Mouse (Mus musculus) CH12.LX (cell line): Measurements from ENCODE around the gene Adgrl3. TPM values are rescaled to one million over a fixed set of nuclear protein-coding genes. Genes with fewer than 3 reads are reported as not detected.

Experiments used
- DNase-seq: peaks from one replicate; pipeline ENCODE4 v3.0.0-alpha.2; 2013; ENCODE audit errors: extremely low read depth
- H3K27ac ChIP-seq: 2 replicates; pipeline ENCODE4 v1.5.1; 2012; ENCODE audit warnings: low read depth, mild to moderate bottlenecking, control low read depth, moderate library complexity; ENCODE audit not compliant: insufficient read depth
- H3K27me3 ChIP-seq: replicated peaks from 2 replicates; pipeline ENCODE3; 2012; ENCODE audit warnings: inconsistent platforms
- H3K36me3 ChIP-seq, 2 experiments: replicated peaks in 1 of 2; 2 replicates each; pipeline versions ENCODE3 to v1.6.1; 2012; ENCODE audit warnings: inconsistent platforms in 1 of 2, low read length in 1 of 2, mild to moderate bottlenecking in 1 of 2, mixed read lengths in 1 of 2, moderate library complexity in 1 of 2; ENCODE audit not compliant: control insufficient read depth in 1 of 2, insufficient read depth in 1 of 2
- H3K4me1 ChIP-seq, 2 experiments: 2 replicates each; pipeline ENCODE4 v1.6.1; 2012; ENCODE audit warnings: inconsistent platforms in 1 of 2, moderate library complexity in 1 of 2; ENCODE audit not compliant: insufficient read depth in 2 of 2, control insufficient read depth in 1 of 2
- H3K4me2 ChIP-seq: 2 replicates; pipeline ENCODE4 v1.6.1; 2012; ENCODE audit warnings: low read depth, mild to moderate bottlenecking, control low read depth; ENCODE audit not compliant: poor library complexity, insufficient read depth, severe bottlenecking
- H3K4me3 ChIP-seq, 3 experiments: fragments of 150-350 bp in 1 of 3; sonication (generic) in 1 of 3; replicated peaks in 1 of 3; 2 replicates each; pipeline versions ENCODE3 to v1.5.1; 2011 to 2012; ENCODE audit warnings: low read depth in 2 of 3, low read length in 2 of 3, mild to moderate bottlenecking in 2 of 3, moderate library complexity in 2 of 3, control low read depth in 1 of 3, improper control_type of control experiment in 1 of 3, inconsistent platforms in 1 of 3, mixed read lengths in 1 of 3; ENCODE audit not compliant: poor library complexity in 1 of 3
- H3K79me2 ChIP-seq: replicated peaks from 2 replicates; pipeline ENCODE4 v1.6.1; 2012; ENCODE audit warnings: mild to moderate bottlenecking, moderate library complexity; ENCODE audit not compliant: control insufficient read depth, poor library complexity, insufficient read depth, severe bottlenecking; ENCODE audit errors: extremely low read depth
- H3K9ac ChIP-seq: 2 replicates; pipeline ENCODE4 v1.6.1; 2012; ENCODE audit warnings: low read depth, mild to moderate bottlenecking, control low read depth, moderate library complexity; ENCODE audit not compliant: insufficient read depth
- H3K9me3 ChIP-seq: replicated peaks from 2 replicates; pipeline ENCODE3; 2012; ENCODE audit warnings: low read length, inconsistent platforms, mixed read lengths
- BHLHE40 ChIP-seq: IDR thresholded peaks from 2 replicates; pipeline ENCODE4 v1.6.1; 2011; ENCODE audit warnings: mild to moderate bottlenecking, low read depth, low read length, improper control_type of control experiment
- CHD1 ChIP-seq: IDR thresholded peaks from 2 replicates; pipeline ENCODE4 v1.6.1; 2012; ENCODE audit warnings: low read depth, low read length, improper control_type of control experiment, inconsistent platforms
- CHD2 ChIP-seq: IDR thresholded peaks from 2 replicates; pipeline ENCODE4 v1.6.1; 2011; ENCODE audit warnings: low read length, improper control_type of control experiment
- CTCF ChIP-seq, 2 experiments: IDR thresholded peaks in 1 of 2; conservative IDR thresholded peaks in 1 of 2; 2 replicates each; pipeline ENCODE4 v1.5.1; 2011 to 2012; ENCODE audit warnings: low read depth in 2 of 2, low read length in 2 of 2, improper control_type of control experiment in 1 of 2, inconsistent platforms in 1 of 2, mild to moderate bottlenecking in 1 of 2, moderate library complexity in 1 of 2
- E2F4 ChIP-seq: IDR thresholded peaks from 2 replicates; pipeline ENCODE4 v1.6.1; 2011; ENCODE audit warnings: low read depth, low read length, improper control_type of control experiment; ENCODE audit not compliant: insufficient replicate concordance
- ELF1 ChIP-seq: IDR thresholded peaks from 2 replicates; pipeline ENCODE4 v1.6.1; 2014; ENCODE audit warnings: low read depth, mild to moderate bottlenecking, inconsistent platforms, low read length, improper control_type of control experiment
- EP300 ChIP-seq: IDR thresholded peaks from 2 replicates; pipeline ENCODE4 v1.6.1; 2011; ENCODE audit warnings: low read length, improper control_type of control experiment
- ETS1 ChIP-seq: conservative IDR thresholded peaks from 2 replicates; pipeline ENCODE4 v1.6.1; 2012; ENCODE audit warnings: low read depth, mild to moderate bottlenecking, inconsistent platforms, low read length, improper control_type of control experiment, moderate library complexity
- GABPA ChIP-seq: IDR thresholded peaks from 2 replicates; pipeline ENCODE4 v1.6.1; 2012; ENCODE audit warnings: low read depth, low read length, improper control_type of control experiment, inconsistent platforms; ENCODE audit not compliant: insufficient replicate concordance
- HCFC1 ChIP-seq: IDR thresholded peaks from 2 replicates; pipeline ENCODE4 v1.6.1; 2012; ENCODE audit warnings: low read depth, mild to moderate bottlenecking, inconsistent platforms, low read length, improper control_type of control experiment
- IRF4 ChIP-seq: IDR thresholded peaks from 2 replicates; pipeline ENCODE4 v1.6.1; 2014; ENCODE audit warnings: low read depth, mild to moderate bottlenecking, inconsistent platforms, low read length, improper control_type of control experiment
- JUN ChIP-seq: IDR thresholded peaks from 2 replicates; pipeline ENCODE4 v1.6.1; 2011; ENCODE audit warnings: low read depth, mild to moderate bottlenecking, low read length, improper control_type of control experiment, moderate library complexity; ENCODE audit not compliant: insufficient read depth
- JUND ChIP-seq: conservative IDR thresholded peaks from 2 replicates; pipeline ENCODE4 v1.6.1; 2011; ENCODE audit warnings: low read depth, low read length, improper control_type of control experiment
- KAT2A ChIP-seq: IDR thresholded peaks from 2 replicates; pipeline ENCODE4 v1.6.1; 2012; ENCODE audit warnings: low read length, improper control_type of control experiment, inconsistent platforms; ENCODE audit not compliant: insufficient replicate concordance
- MAFK ChIP-seq: IDR thresholded peaks from 2 replicates; pipeline ENCODE4 v1.6.1; 2011; ENCODE audit warnings: low read length, improper control_type of control experiment; ENCODE audit not compliant: insufficient replicate concordance
- MAX ChIP-seq: IDR thresholded peaks from 2 replicates; pipeline ENCODE4 v1.6.1; 2011; ENCODE audit warnings: low read length, improper control_type of control experiment
- MAZ ChIP-seq: IDR thresholded peaks from 2 replicates; pipeline ENCODE4 v1.6.1; 2012; ENCODE audit warnings: low read depth, mild to moderate bottlenecking, inconsistent platforms, low read length, improper control_type of control experiment, moderate library complexity
- MEF2A ChIP-seq: IDR thresholded peaks from 2 replicates; pipeline ENCODE4 v1.6.1; 2014; ENCODE audit warnings: low read depth, mild to moderate bottlenecking, inconsistent platforms, low read length, improper control_type of control experiment, borderline replicate concordance
- MXI1 ChIP-seq: IDR thresholded peaks from 2 replicates; pipeline ENCODE4 v1.6.1; 2011; ENCODE audit warnings: mild to moderate bottlenecking, low read depth, low read length, improper control_type of control experiment
- MYC ChIP-seq: IDR thresholded peaks from 2 replicates; pipeline ENCODE4 v1.6.1; 2011; ENCODE audit warnings: low read depth, mild to moderate bottlenecking, improper control_type of control experiment, low read length
- NELFE ChIP-seq: IDR thresholded peaks from 2 replicates; pipeline ENCODE4 v1.6.1; 2011; ENCODE audit warnings: low read depth, low read length, improper control_type of control experiment
- NRF1 ChIP-seq: IDR thresholded peaks from 2 replicates; pipeline ENCODE4 v1.6.1; 2014; ENCODE audit warnings: low read depth, mild to moderate bottlenecking, inconsistent platforms, low read length, improper control_type of control experiment, moderate library complexity
- PAX5 ChIP-seq: IDR thresholded peaks from 2 replicates; pipeline ENCODE4 v1.6.1; 2012; ENCODE audit warnings: low read length, inconsistent platforms, mixed read lengths
- POLR2A ChIP-seq: IDR thresholded peaks from 2 replicates; pipeline ENCODE4 v1.6.1; 2011; ENCODE audit warnings: low read depth, mild to moderate bottlenecking, improper control_type of control experiment, low read length
- POLR2AphosphoS2 ChIP-seq: IDR thresholded peaks from 2 replicates; pipeline ENCODE4 v1.6.1; 2011; ENCODE audit warnings: low read depth, low read length, improper control_type of control experiment
- RAD21 ChIP-seq: IDR thresholded peaks from 2 replicates; pipeline ENCODE4 v1.6.1; 2011; ENCODE audit warnings: low read depth, mild to moderate bottlenecking, low read length, improper control_type of control experiment, moderate library complexity
- RCOR1 ChIP-seq: conservative IDR thresholded peaks from 2 replicates; pipeline ENCODE4 v1.6.1; 2012; ENCODE audit warnings: low read depth, mild to moderate bottlenecking, inconsistent platforms, low read length, improper control_type of control experiment
- SIN3A ChIP-seq: IDR thresholded peaks from 2 replicates; pipeline ENCODE4 v1.6.1; 2012; ENCODE audit warnings: low read length, improper control_type of control experiment, inconsistent platforms
- SMC3 ChIP-seq: IDR thresholded peaks from 2 replicates; pipeline ENCODE4 v1.6.1; 2011; ENCODE audit warnings: low read depth, low read length, improper control_type of control experiment
- TBP ChIP-seq: conservative IDR thresholded peaks from 2 replicates; pipeline ENCODE4 v1.6.1; 2011; ENCODE audit warnings: low read depth, low read length, improper control_type of control experiment
- TCF12 ChIP-seq: IDR thresholded peaks from 2 replicates; pipeline ENCODE4 v1.6.1; 2014; ENCODE audit warnings: low read depth, mild to moderate bottlenecking, inconsistent platforms, low read length, improper control_type of control experiment
- UBTF ChIP-seq: IDR thresholded peaks from 2 replicates; pipeline ENCODE4 v1.6.1; 2012; ENCODE audit warnings: low read depth, mild to moderate bottlenecking, inconsistent platforms, low read length, improper control_type of control experiment, moderate library complexity
- USF1 ChIP-seq: IDR thresholded peaks from 2 replicates; pipeline ENCODE4 v1.6.1; 2014; ENCODE audit warnings: low read depth, mild to moderate bottlenecking, inconsistent platforms, low read length, improper control_type of control experiment
- USF2 ChIP-seq: conservative IDR thresholded peaks from 2 replicates; pipeline ENCODE4 v1.6.1; 2011; ENCODE audit warnings: low read depth, low read length, improper control_type of control experiment
- ZC3H11A ChIP-seq: IDR thresholded peaks from 2 replicates; pipeline ENCODE4 v1.6.1; 2012; ENCODE audit warnings: low read depth, mild to moderate bottlenecking, inconsistent platforms, low read length, improper control_type of control experiment
- ZKSCAN1 ChIP-seq: IDR thresholded peaks from 2 replicates; pipeline ENCODE4 v1.6.1; 2012; ENCODE audit warnings: low read depth, inconsistent platforms, low read length, improper control_type of control experiment, borderline replicate concordance
- ZMIZ1 ChIP-seq: IDR thresholded peaks from 2 replicates; pipeline ENCODE4 v1.6.1; 2012; ENCODE audit warnings: low read depth, mild to moderate bottlenecking, inconsistent platforms, low read length, improper control_type of control experiment
- ZNF384 ChIP-seq: IDR thresholded peaks from 2 replicates; pipeline ENCODE4 v1.6.1; 2012; ENCODE audit warnings: low read depth, low read length, improper control_type of control experiment, inconsistent platforms
- dilution Hi-C: fragments of 300-500 bp; cut with MboI; formaldehyde crosslinking; loops from 2 replicates; pipeline ENCODE4 v1.14.3; 2020; ENCODE audit warnings: low sequenced_read_pairs; ENCODE audit not compliant: extremely low pct_unique_long_range_greater_than_20kb, extremely low pct_ligation_motif_present
- in situ Hi-C: fragments of 300-500 bp; cut with MboI; formaldehyde crosslinking; loops from 3 replicates; pipeline ENCODE4 v1.14.3; 2019; ENCODE audit warnings: low sequenced_read_pairs, low pct_ligation_motif_present, low pct_unique_long_range_greater_than_20kb, mixed read lengths
- polyA plus RNA-seq: library from polyadenylated mRNA; unstranded; fragments of >175 nt; gene quantifications from 2 replicates; pipeline ENCODE4 v1.2.1, GENCODE M21; 2012; ENCODE audit warnings: low read depth; ENCODE audit not compliant: insufficient read length
- total RNA-seq, 2 experiments: library from RNA; depleted of rRNA; stranded (reverse); fragments of 300-350 nt in 1 of 2; fragments of >200 nt in 1 of 2; gene quantifications; 2 replicates each; pipeline ENCODE4 v1.2.3; 2012 to 2014

The Adgrl3 gene
- total and polyA plus RNA-seq, 3 experiments: 0.13 TPM; not detected in 2

DNA sequence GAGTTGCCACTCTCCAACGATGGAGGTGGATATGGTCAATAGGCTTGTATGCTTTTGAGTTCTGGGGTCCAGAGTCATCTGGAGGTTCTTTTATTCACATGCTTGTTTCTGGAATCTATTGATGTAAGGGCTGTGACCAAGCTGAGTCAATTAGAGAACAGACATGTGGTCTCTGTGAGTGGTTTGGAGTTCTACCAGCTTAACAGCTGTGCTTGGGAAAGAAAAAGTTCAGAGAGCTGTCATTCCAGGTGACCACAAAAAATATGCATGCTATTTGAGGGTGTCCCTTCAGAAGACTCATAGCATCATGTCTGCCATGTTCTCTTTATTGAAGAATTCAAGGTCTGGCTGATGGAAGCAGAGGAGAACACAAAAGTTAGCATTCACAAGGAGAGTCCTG lies 53.9 kb downstream of the Adgrl3 start:
- dilution Hi-C loops: no loop called here
- H3K36me3 ChIP-seq: no peaks in the 10 kb centered on the region
- peaks cover 2 to 33% of the 10 kb centered on the region in 2 experiments; a peak in 3 of 4 replicates for H3K4me1 ChIP-seq
- H3K27ac ChIP-seq: no peak overlapping the region
- no peaks in the 10 kb centered on the region for H3K79me2 ChIP-seq
- in situ Hi-C loops: no loop called here
- no peak overlapping the region for H3K4me3 ChIP-seq
- no peaks in the 10 kb centered on the region for H3K9me3 ChIP-seq
- TF ChIP-seq E2F4 (no peak), RCOR1 (no peak), KAT2A (no peak), EP300 (peak; percentile 91), MEF2A (peak; percentile 52; the same call in 1 of the 2 replicates), GABPA (no peak), MYC (0 out of 2 replicates have a peak, but pooled peaks have one; percentile 44), SIN3A (0 out of 2 replicates have a peak, but pooled peaks have one; percentile 34), PAX5 (no peak), CHD1 (no peak), MXI1 (no peak), JUND (peak; percentile 65), USF1 (no peak), ZC3H11A (no peak), RAD21 (no peak), TCF12 (peak; percentile 60; the same call in 1 of the 2 replicates), ELF1 (no peak), NELFE (no peak), ZMIZ1 (no peak), ZKSCAN1 (no peak), ETS1 (peak; percentile 97), CTCF (conservative IDR thresholded peaks at IDR 0.05 in 1 of 2, IDR thresholded peaks at IDR 0.05 in 1 of 2; ENCODE audit: low read depth in 2 of 2, low read length in 2 of 2) (no peak), UBTF (no peak), BHLHE40 (peak; percentile 66), POLR2AphosphoS2 (no peak), POLR2A (no peak), CHD2 (0 out of 2 replicates have a peak, but pooled peaks have one; percentile 14), NRF1 (no peak), SMC3 (no peak), MAX (no peak), HCFC1 (no peak), MAFK (0 out of 2 replicates have a peak, but pooled peaks have one; percentile 39), MAZ (no peak), IRF4 (peak; percentile 92), TBP (no peak), USF2 (no peak), ZNF384 (no peak), JUN (peak; percentile 46; the same call in 1 of the 2 replicates)
- no peaks in the 10 kb centered on the region for H3K27me3 ChIP-seq
- no peak overlapping the region for H3K9ac ChIP-seq
- no peak overlapping the region for H3K4me2 ChIP-seq
- DNase-seq: peak; percentile 61
